Mouse (Mus musculus): Measurements from ENCODE around the gene Duox1. TPM values are rescaled to one million over a fixed set of nuclear protein-coding genes. Genes with fewer than 3 reads are reported as not detected.

Duox1 gene
- 0.04 and 0.06 TPM in 2 replicates for polyA plus RNA-seq (2015; fragmentation: Nextera tagmentation; extraction: Ambion mirVana)

GRCm38 (mm10) chr2:122315372-122315771 is at the start of gene Duox1:
TSS of gene Duox1 (plus strand) at chr2:122315672.
- Histone ChIP-seq H3K4me1 (peaks cover 12% of the 10 kb centered on the region), H3K4me3 (no peak within 1 kb of the TSS), H3K9me3 (no peaks in the 10 kb centered on the region), H3K36me3 (no peaks in the 10 kb centered on the region), H3K4me2 (replicated peaks) (no peak within 1 kb of the TSS), H3K9ac (replicated peaks) (no peak within 1 kb of the TSS), H3K27me3 (peaks cover 39% of the 10 kb centered on the region), H3K27ac (replicated peaks) (no peak within 1 kb of the TSS)
- 86% methylated on average over 7 of the region's 7 CpGs for WGBS
- no peak for ATAC-seq (replicated peaks)

GRCm38 (mm10) chr2:122266407-122267193 is 48.9 kb upstream of the Duox1 start:
- no peaks in the 10 kb centered on the region for H3K27me3 ChIP-seq
- H3K4me1 ChIP-seq: 0 out of 2 replicates have a peak, but pooled peaks cover 3% of the 10 kb centered on the region
- H3K9ac ChIP-seq (replicated peaks): no peak overlapping the region
- no peak overlapping the region for H3K4me2 ChIP-seq (replicated peaks)
- no peak for ATAC-seq (replicated peaks)
- WGBS: 93% methylated on average over 7 of the region's 7 CpGs
- H3K9me3 ChIP-seq: no peaks in the 10 kb centered on the region
- H3K36me3 ChIP-seq: no peaks in the 10 kb centered on the region
- H3K4me3 ChIP-seq: no peak overlapping the region
- no peak overlapping the region for H3K27ac ChIP-seq (replicated peaks)

- Histone ChIP-seq H3K4me3 (no peak overlapping the region), H3K4me1 (no peaks in the 10 kb centered on the region), H3K9ac (replicated peaks) (no peak overlapping the region), H3K4me2 (replicated peaks) (no peak overlapping the region), H3K27me3 (no peaks in the 10 kb centered on the region), H3K27ac (replicated peaks) (no peak overlapping the region), H3K9me3 (no peaks in the 10 kb centered on the region), H3K36me3 (no peaks in the 10 kb centered on the region)
- no peak for ATAC-seq (replicated peaks)
- WGBS: 96% methylated on average over 3 of the region's 3 CpGs
Observed at GRCm38 (mm10) chr2:122278769-122279168, 36.7 kb upstream of the Duox1 start.

- Histone ChIP-seq H3K27me3 (no peaks in the 10 kb centered on the region), H3K27ac (replicated peaks) (no peak overlapping the region), H3K9me3 (no peaks in the 10 kb centered on the region), H3K36me3 (no peaks in the 10 kb centered on the region), H3K4me1 (no peaks in the 10 kb centered on the region), H3K4me2 (replicated peaks) (no peak overlapping the region), H3K4me3 (no peak overlapping the region), H3K9ac (replicated peaks) (no peak overlapping the region)
- 87% methylated on average over 9 of the region's 9 CpGs for WGBS
- no peak for ATAC-seq (replicated peaks)
Observed at GRCm38 (mm10) chr2:122284091-122284490, 31.4 kb upstream of the Duox1 start.

- Histone ChIP-seq H3K36me3 (no peaks in the 10 kb centered on the region), H3K9me3 (no peaks in the 10 kb centered on the region), H3K4me1 (no peaks in the 10 kb centered on the region), H3K4me2 (replicated peaks) (no peak overlapping the region), H3K27me3 (no peaks in the 10 kb centered on the region), H3K4me3 (no peak overlapping the region), H3K27ac (replicated peaks) (no peak overlapping the region), H3K9ac (replicated peaks) (no peak overlapping the region)
- 64% methylated on average over 7 of the region's 7 CpGs for WGBS
- ATAC-seq (replicated peaks): no peak
Observed at GRCm38 (mm10) chr2:122286137-122286536, 29.3 kb upstream of the Duox1 start.

GRCm38 (mm10) chr2:122294916-122295315 is 20.6 kb upstream of the Duox1 start:
- no peak overlapping the region for H3K4me2 ChIP-seq (replicated peaks)
- no peak overlapping the region for H3K4me3 ChIP-seq
- no peaks in the 10 kb centered on the region for H3K36me3 ChIP-seq
- peaks cover 53% of the 10 kb centered on the region for H3K27me3 ChIP-seq
- ATAC-seq (replicated peaks): no peak; the same call in 1 of the 2 replicates
- H3K9me3 ChIP-seq: no peaks in the 10 kb centered on the region
- H3K4me1 ChIP-seq: peaks cover 22% of the 10 kb centered on the region
- WGBS: 4% methylated on average over 7 of the region's 7 CpGs
- H3K27ac ChIP-seq (replicated peaks): no peak overlapping the region
- no peak overlapping the region for H3K9ac ChIP-seq (replicated peaks)

GRCm38 (mm10) chr2:122297271-122298095 is 18.0 kb upstream of the Duox1 start:
- H3K9me3 ChIP-seq: no peaks in the 10 kb centered on the region
- H3K4me1 ChIP-seq: peaks cover 38% of the 10 kb centered on the region
- under 1% methylated on average over 35 of the region's 35 CpGs for WGBS
- no peak for ATAC-seq (replicated peaks)
- no peaks in the 10 kb centered on the region for H3K36me3 ChIP-seq
- peaks cover 71% of the 10 kb centered on the region for H3K27me3 ChIP-seq
- no peak overlapping the region for H3K9ac ChIP-seq (replicated peaks)
- peak overlapping the region; percentile 21 for H3K4me3 ChIP-seq
- H3K27ac ChIP-seq (replicated peaks): no peak overlapping the region
- H3K4me2 ChIP-seq (replicated peaks): peak overlapping the region; percentile 24

GRCm38 (mm10) chr2:122298096-122298499 is 17.4 kb upstream of the Duox1 start, which contains the start of gene Duox2:
TSS of gene Duox2 (minus strand) at chr2:122298449.
- H3K27ac ChIP-seq (replicated peaks): no peak within 1 kb of the TSS
- 3% methylated on average over 13 of the region's 13 CpGs for WGBS
- H3K9ac ChIP-seq (replicated peaks): no peak within 1 kb of the TSS
- peak within 1 kb of the TSS; percentile 35 for H3K4me2 ChIP-seq (replicated peaks)
- no peaks in the 10 kb centered on the region for H3K36me3 ChIP-seq
- H3K27me3 ChIP-seq: peaks cover 76% of the 10 kb centered on the region
- ATAC-seq (replicated peaks): no peak
- peaks cover 38% of the 10 kb centered on the region for H3K4me1 ChIP-seq
- no peaks in the 10 kb centered on the region for H3K9me3 ChIP-seq
- peak within 1 kb of the TSS; percentile 21 for H3K4me3 ChIP-seq

- Histone ChIP-seq H3K9ac (replicated peaks) (no peak within 1 kb of the TSS), H3K27ac (replicated peaks) (no peak within 1 kb of the TSS), H3K4me2 (replicated peaks) (peak within 1 kb of the TSS; percentile 35), H3K4me1 (peaks cover 38% of the 10 kb centered on the region), H3K36me3 (no peaks in the 10 kb centered on the region), H3K9me3 (no peaks in the 10 kb centered on the region), H3K4me3 (peak within 1 kb of the TSS; percentile 21), H3K27me3 (peaks cover 83% of the 10 kb centered on the region)
- no peak for ATAC-seq (replicated peaks)
- WGBS: 1% methylated on average over 43 of the region's 43 CpGs
Observed at GRCm38 (mm10) chr2:122298596-122299490, 16.6 kb upstream of the Duox1 start, which contains the start of gene Duoxa2. TSS of gene Duoxa2 (plus strand) at chr2:122298900.

- Histone ChIP-seq H3K4me1 (peaks cover 38% of the 10 kb centered on the region), H3K9ac (replicated peaks) (no peak overlapping the region), H3K4me2 (replicated peaks) (no peak overlapping the region), H3K9me3 (no peaks in the 10 kb centered on the region), H3K27ac (replicated peaks) (no peak overlapping the region), H3K27me3 (peaks cover 85% of the 10 kb centered on the region), H3K36me3 (no peaks in the 10 kb centered on the region), H3K4me3 (no peak overlapping the region)
- ATAC-seq (replicated peaks): no peak
- WGBS: 13% methylated on average over 14 of the region's 14 CpGs
Observed at GRCm38 (mm10) chr2:122299911-122300655, 15.4 kb upstream of the Duox1 start.

- Histone ChIP-seq H3K9me3 (no peaks in the 10 kb centered on the region), H3K27ac (replicated peaks) (no peak overlapping the region), H3K4me2 (replicated peaks) (peak overlapping the region; percentile 93), H3K27me3 (peaks cover 83% of the 10 kb centered on the region), H3K4me3 (peak overlapping the region; percentile 50), H3K36me3 (no peaks in the 10 kb centered on the region), H3K9ac (replicated peaks) (no peak overlapping the region), H3K4me1 (peaks cover 38% of the 10 kb centered on the region)
- 4% methylated on average over 14 of the region's 14 CpGs for WGBS
- no peak for ATAC-seq (replicated peaks)
Observed at GRCm38 (mm10) chr2:122300656-122301020, 14.8 kb upstream of the Duox1 start.

All from forebrain, embryonic 15.5 days (tissue).